Mouse (Mus musculus) forebrain, embryonic 11.5 days (tissue): ENCODE results near the gene Klf9. TPM values are rescaled to one million over a fixed set of nuclear protein-coding genes. Genes with fewer than 3 reads are reported as not detected.

ENCODE experiments used
- ATAC-seq: fragments of 200-750 bp; cut with Nextera tagmentation; replicated peaks from 2 replicates; pipeline ENCODE4 v1.8.0; 2017; ENCODE audit warnings: moderate TSS enrichment; ENCODE audit not compliant: low FRiP score
- DNase-seq: peaks from one replicate; pipeline ENCODE4 v3.0.0-alpha.2; 2017; ENCODE audit warnings: low spot score
- H3K27ac ChIP-seq: fragments of 300-500 bp; sonication (generic); 2 replicates; pipeline ENCODE4 v1.5.1; 2014; ENCODE audit warnings: low read depth, low read length
- H3K27me3 ChIP-seq: fragments of 300-500 bp; sonication (generic); 2 replicates; pipeline ENCODE4 v1.6.1; 2014; ENCODE audit warnings: mild to moderate bottlenecking, low read length, mixed read lengths; ENCODE audit not compliant: control insufficient read depth, insufficient read depth
- H3K36me3 ChIP-seq: fragments of 300-500 bp; sonication (generic); 2 replicates; pipeline ENCODE4 v1.6.1; 2014; ENCODE audit warnings: mild to moderate bottlenecking, low read length, moderate library complexity, mixed read lengths; ENCODE audit not compliant: control insufficient read depth, insufficient read depth
- H3K4me1 ChIP-seq: fragments of 300-500 bp; sonication (generic); replicated peaks from 2 replicates; pipeline ENCODE4 v1.6.1; 2014; ENCODE audit warnings: low read length, mixed read lengths; ENCODE audit not compliant: control insufficient read depth, insufficient read depth
- H3K4me2 ChIP-seq: fragments of 300-500 bp; sonication (generic); 2 replicates; pipeline ENCODE4 v1.6.1; 2014; ENCODE audit warnings: low read depth, mild to moderate bottlenecking, low read length, moderate library complexity, mixed read lengths; ENCODE audit not compliant: severe bottlenecking
- H3K4me3 ChIP-seq: fragments of 300-500 bp; sonication (generic); 2 replicates; pipeline ENCODE4 v1.5.1; 2014; ENCODE audit warnings: low read depth, low read length
- H3K9ac ChIP-seq: fragments of 300-500 bp; sonication (generic); 2 replicates; pipeline ENCODE4 v1.6.1; 2014; ENCODE audit warnings: low read length
- H3K9me3 ChIP-seq: fragments of 300-500 bp; sonication (generic); 2 replicates; pipeline ENCODE4 v1.6.1; 2016; ENCODE audit warnings: low read length, mixed read lengths; ENCODE audit not compliant: control insufficient read depth
- WGBS: fragments of 180-500 bp; shearing (Covaris S2); extraction: QIAGEN DNeasy Blood & Tissue Kit; methylation state at CpG from one replicate; pipeline ENCODE4 v1.1.7; 2014; 5-methylcytosine and 5-hydroxymethylcytosine counted together
- polyA plus RNA-seq: library from polyadenylated mRNA; unstranded; fragments of >200 nt; fragmentation: Nextera tagmentation; extraction: Ambion mirVana; gene quantifications from 2 replicates; pipeline ENCODE4 v1.2.1, GENCODE M21; 2014

Gene Klf9
- polyA plus RNA-seq, 1 experiment from 2014 or later: 0.86 TPM

DNA sequence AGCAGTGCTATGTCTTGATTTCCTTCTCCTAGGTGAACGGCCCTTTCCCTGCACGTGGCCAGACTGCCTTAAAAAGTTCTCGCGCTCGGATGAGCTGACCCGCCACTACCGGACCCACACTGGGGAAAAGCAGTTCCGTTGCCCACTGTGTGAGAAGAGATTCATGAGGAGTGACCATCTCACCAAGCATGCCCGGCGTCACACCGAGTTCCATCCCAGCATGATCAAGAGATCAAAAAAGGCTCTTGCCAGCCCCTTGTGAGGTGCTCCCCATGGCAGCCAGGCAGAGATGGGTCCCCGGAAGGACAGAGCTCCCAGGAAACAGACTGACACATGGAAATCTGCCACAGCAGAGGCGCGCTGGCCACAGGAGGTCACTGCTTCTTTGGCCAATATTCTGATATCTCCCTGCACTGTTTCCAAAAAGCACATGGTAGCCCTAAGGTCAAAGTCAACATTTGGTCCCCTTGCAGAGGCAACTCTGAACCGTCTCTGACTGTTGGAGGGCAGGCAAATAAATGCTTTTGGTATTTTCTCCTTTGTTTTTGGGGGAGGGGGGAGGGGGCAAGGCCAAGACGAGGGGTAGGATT lies 23.7 kb downstream of the Klf9 start:
- H3K9me3 ChIP-seq: no peaks in the 10 kb centered on the region
- DNase-seq (no peak), ATAC-seq (no peak)
- H3K36me3 ChIP-seq: no peaks in the 10 kb centered on the region
- 91% methylated on average over 16 of the region's 16 CpGs for WGBS
- no peak overlapping the region for H3K9ac ChIP-seq
- no peak overlapping the region for H3K27ac ChIP-seq
- H3K4me2 ChIP-seq: no peak overlapping the region
- H3K4me3 ChIP-seq: no peak overlapping the region
- no peaks in the 10 kb centered on the region for H3K4me1 ChIP-seq
- H3K27me3 ChIP-seq: no peaks in the 10 kb centered on the region

DNA sequence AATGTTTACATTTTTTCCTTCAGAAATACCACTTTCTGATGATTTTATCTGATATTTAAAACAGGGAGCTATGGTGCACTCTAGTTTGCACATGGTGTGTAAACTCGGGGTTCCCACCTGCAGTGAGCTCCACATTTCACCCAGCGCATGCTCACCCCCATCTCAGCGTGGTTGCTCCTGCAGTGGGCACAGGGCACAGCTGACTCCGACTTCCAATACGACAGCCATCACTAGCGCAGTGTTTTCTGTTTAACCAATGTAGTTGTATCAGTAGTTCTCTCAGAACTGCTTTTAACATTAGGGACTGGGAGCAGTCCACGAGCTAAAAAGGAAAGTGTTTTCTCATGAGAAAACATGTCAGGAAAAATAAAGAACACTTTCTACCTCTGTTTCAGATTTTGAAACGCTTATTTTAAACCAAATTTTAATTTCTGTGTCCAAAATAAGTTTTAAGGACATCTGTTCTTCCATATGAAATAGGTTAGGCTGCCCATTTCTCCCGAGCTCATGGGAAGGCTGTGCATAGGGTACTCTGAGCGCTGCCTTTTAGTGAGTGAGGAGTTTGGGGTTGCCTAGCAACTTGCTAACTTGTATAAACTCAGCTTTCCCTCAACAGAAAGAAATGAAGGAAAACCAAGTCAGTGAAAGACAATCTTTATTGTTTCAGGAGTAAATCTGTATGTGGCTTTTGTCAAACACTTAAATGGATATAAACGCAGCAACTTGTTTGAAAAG lies 25.7 kb downstream of the Klf9 start:
- no peaks in the 10 kb centered on the region for H3K36me3 ChIP-seq
- H3K9me3 ChIP-seq: no peaks in the 10 kb centered on the region
- ATAC-seq (no peak), DNase-seq (no peak)
- WGBS: 77% methylated on average over 11 of the region's 11 CpGs
- H3K27ac ChIP-seq: no peak overlapping the region
- no peaks in the 10 kb centered on the region for H3K27me3 ChIP-seq
- no peak overlapping the region for H3K4me2 ChIP-seq
- no peaks in the 10 kb centered on the region for H3K4me1 ChIP-seq
- no peak overlapping the region for H3K9ac ChIP-seq
- H3K4me3 ChIP-seq: no peak overlapping the region

DNA sequence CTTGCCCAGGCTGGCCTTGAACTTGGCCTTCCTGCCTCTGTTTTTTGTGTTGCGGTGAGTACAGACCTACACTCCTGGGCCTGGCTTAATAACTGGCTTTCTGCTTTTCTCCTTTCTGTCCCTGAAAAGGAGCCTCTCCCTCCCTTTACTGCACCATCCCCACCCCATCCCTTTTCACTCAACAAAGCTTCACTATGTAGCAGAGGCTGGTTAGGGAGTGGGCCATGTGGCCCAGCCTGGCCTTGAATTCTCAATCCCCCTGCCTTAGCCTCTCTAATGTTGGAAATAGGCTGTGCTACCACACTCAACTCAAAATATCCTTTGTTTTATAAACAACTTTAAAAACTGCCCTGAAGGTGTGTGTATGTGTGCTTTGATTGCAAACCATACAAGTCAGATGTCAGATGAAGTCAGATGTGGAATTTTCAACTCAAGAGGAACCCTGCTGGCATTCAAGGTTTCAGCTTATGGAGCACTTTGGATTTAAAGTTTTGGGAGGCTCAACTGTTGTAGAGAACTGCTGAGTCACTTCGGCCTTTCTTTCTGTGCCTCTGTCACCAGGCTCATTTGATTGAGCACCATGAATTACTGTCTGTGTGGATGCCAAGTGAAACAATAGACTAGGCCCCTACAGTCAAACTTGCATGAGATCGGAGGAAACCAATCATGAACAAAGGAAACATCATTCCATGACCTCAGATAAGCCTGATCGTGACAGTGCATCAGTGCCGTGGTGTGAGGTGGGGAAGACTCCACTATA lies 28.1 kb downstream of the Klf9 start:
- WGBS: 93% methylated on average over 5 of the region's 5 CpGs
- Histone ChIP-seq H3K9me3 (no peaks in the 10 kb centered on the region), H3K4me2 (no peak overlapping the region), H3K36me3 (no peaks in the 10 kb centered on the region), H3K9ac (no peak overlapping the region), H3K27me3 (no peaks in the 10 kb centered on the region), H3K4me1 (no peaks in the 10 kb centered on the region), H3K27ac (no peak overlapping the region), H3K4me3 (no peak overlapping the region)
- DNase-seq (no peak), ATAC-seq (no peak)

DNA sequence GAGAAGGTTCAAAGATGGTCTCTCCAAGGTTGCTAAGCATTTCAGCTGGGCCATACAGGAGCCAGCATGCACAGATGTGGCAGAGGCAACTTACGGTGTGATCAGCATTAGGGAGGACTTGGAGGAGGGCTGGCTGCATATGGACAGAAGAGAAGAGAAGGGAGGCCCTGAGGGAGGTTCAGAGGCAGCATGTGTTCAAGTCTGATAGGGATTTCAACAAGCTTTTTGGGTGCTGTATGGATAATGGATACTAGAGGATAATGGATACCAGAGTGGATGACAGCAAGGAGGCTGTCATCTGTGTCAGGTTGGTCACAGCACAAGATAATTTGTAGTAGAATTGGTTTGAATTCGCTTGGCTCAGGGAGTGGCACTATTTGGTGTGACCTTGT lies 28.6 kb downstream of the Klf9 start:
- Histone ChIP-seq H3K4me1 (no peaks in the 10 kb centered on the region), H3K36me3 (no peaks in the 10 kb centered on the region), H3K9ac (no peak overlapping the region), H3K9me3 (no peaks in the 10 kb centered on the region), H3K4me2 (no peak overlapping the region), H3K4me3 (no peak overlapping the region), H3K27me3 (no peaks in the 10 kb centered on the region), H3K27ac (no peak overlapping the region)
- no peak for DNase-seq
- 88% methylated on average over 2 of the region's 2 CpGs for WGBS
- no peak for ATAC-seq

DNA sequence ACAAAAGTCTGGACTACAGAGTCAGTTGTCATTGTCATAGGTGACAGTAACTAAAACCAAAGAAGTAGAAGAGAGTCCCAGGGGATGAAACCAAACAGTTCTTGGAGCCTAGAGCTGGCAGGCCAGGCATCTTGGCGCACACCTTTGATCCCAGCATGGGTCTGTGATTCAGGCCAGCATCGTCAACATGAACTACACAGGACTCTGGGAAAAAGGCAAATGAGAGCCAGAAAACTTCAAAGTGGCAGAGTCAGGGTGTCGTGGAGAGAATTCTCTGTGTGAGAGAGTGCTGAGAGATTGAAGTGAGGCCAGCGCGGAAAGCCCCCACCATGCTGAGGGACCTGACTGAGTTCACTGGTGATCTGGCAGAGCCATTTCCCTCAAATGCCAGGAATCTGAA lies 29.4 kb downstream of the Klf9 start:
- WGBS: 86% methylated on average over 5 of the region's 5 CpGs
- Histone ChIP-seq H3K27ac (no peak overlapping the region), H3K27me3 (no peaks in the 10 kb centered on the region), H3K9ac (no peak overlapping the region), H3K4me3 (no peak overlapping the region), H3K4me1 (no peaks in the 10 kb centered on the region), H3K4me2 (no peak overlapping the region), H3K9me3 (no peaks in the 10 kb centered on the region), H3K36me3 (no peaks in the 10 kb centered on the region)
- DNase-seq (no peak), ATAC-seq (no peak)

DNA sequence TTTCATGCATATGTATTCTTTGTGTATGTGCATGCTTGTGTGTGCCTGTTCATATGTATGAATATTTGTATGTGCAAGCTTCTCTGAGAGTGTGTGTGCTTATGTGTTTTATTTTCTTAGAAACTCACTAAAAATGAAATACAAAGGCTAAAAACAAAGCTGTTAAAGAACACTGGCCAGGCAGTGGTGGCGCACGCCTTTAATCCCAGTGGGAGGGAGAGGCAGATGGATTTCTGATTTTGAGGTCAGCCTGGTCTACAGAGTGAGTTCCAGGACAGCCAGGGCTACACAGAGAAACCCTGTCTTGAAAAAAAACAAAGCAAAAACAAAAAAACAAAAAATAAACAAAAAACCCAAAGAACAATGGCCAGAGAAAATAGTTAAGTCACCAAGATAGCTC lies 30.1 kb downstream of the Klf9 start:
- Histone ChIP-seq H3K4me2 (no peak overlapping the region), H3K9me3 (no peaks in the 10 kb centered on the region), H3K9ac (no peak overlapping the region), H3K4me3 (no peak overlapping the region), H3K27ac (no peak overlapping the region), H3K27me3 (no peaks in the 10 kb centered on the region), H3K36me3 (no peaks in the 10 kb centered on the region), H3K4me1 (no peaks in the 10 kb centered on the region)
- ATAC-seq (no peak), DNase-seq (no peak)
- WGBS: 87% methylated on average over 2 of the region's 2 CpGs

DNA sequence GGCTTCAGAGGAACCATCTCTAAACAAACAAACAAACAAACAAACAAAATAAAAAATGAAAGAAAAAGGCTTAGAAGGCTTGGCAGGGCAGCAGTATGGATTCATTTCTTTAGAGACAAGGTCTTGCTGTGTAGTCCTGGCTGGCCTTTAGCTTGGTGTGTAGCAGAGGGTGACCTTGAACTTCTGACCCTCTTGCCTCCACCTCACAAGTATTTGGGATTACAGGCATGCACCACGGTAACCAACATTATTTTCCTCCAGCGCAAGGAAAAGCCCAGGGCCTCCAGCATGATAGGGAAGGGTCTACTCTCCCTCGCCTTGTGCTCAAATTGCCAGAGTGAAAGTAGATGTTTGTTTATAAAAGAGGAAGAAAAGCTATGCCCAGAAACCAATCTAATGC lies 34.1 kb downstream of the Klf9 start:
- ATAC-seq (no peak), DNase-seq (no peak)
- 76% methylated on average over 3 of the region's 3 CpGs for WGBS
- Histone ChIP-seq H3K36me3 (no peaks in the 10 kb centered on the region), H3K9ac (no peak overlapping the region), H3K9me3 (no peaks in the 10 kb centered on the region), H3K27ac (no peak overlapping the region), H3K4me3 (no peak overlapping the region), H3K4me2 (no peak overlapping the region), H3K4me1 (no peaks in the 10 kb centered on the region), H3K27me3 (no peaks in the 10 kb centered on the region)

DNA sequence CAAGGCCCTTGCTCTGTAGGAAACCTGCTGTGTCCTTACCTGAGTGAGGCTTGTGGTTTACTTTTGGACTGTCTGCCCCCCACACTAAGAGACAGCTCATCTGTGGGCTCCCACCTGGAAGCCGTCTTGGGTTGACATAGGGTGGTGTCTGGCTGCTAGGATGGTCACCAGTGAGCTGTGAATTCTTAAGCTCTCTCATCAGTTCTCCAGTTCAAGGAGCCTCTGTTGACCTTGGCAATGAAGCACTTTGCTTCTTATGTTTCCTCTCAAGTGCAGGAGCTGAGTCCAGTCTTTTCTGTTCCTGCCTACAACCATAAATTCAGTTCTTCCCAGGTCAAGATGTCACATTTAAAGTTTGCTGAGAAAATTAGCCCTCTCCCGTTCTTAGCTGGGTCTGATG lies 34.5 kb downstream of the Klf9 start:
- Histone ChIP-seq H3K4me2 (no peak overlapping the region), H3K27ac (no peak overlapping the region), H3K36me3 (no peaks in the 10 kb centered on the region), H3K4me1 (no peaks in the 10 kb centered on the region), H3K9me3 (no peaks in the 10 kb centered on the region), H3K9ac (no peak overlapping the region), H3K27me3 (no peaks in the 10 kb centered on the region), H3K4me3 (no peak overlapping the region)
- DNase-seq (no peak), ATAC-seq (no peak)
- WGBS: 79% methylated on average over 2 of the region's 2 CpGs
